Mouse (Mus musculus): ENCODE results near the gene Atp5j.

DNA sequence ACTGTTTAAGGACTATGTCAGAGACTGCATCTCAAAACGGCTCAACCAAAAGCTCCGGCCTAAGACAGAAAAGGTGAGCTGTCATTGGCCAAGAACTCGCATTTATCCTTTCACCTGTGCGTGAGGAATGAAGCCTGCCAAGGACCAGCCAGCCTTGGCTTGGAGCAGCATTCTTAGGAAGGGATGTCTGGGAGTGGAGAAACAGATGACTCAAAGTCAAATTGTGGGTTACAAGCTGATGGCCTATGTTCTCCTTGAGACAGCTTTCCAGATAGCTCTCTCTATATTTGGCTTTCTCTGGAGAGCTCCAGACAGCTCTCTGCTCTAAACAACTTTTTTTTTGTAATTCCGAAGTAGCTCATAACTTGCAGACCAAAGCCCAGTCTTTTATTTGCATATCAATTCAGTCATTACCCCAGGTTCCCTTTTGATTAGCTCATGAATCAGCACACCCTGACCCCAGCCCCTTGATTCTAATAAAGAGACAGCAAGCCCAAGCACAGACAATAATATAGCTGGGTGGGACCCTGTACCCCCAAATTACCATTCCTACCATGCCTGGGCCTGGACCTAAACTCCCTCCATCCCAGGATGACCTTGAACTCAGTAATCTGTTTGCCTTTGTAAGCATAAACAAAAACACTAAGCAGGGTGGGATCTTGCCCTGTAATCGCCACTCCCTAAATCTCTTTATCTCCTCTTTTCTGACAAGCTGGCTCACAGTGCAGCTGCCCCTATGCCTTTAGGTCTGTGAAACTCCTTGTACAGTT, 56.4 kb downstream of the Atp5j start:
- TF ChIP-seq CTCF (IDR thresholded peaks at IDR 0.05; ENCODE audit: borderline replicate concordance, insufficient read depth, low read length) (no peak), POLR2A (IDR thresholded peaks at IDR 0.05; ENCODE audit: low read depth, low read length) (no peak)
